Mouse (Mus musculus) myocyte (in vitro differentiated cells): ENCODE results near the gene Plekhg2.

ENCODE experiments used
- CEBPB ChIP-seq: IDR thresholded peaks from 2 replicates; pipeline ENCODE4 v1.6.1; 2011; ENCODE audit warnings: mild to moderate bottlenecking, moderate library complexity; ENCODE audit not compliant: poor library complexity, insufficient read depth, severe bottlenecking
- E2F4 ChIP-seq: IDR thresholded peaks from one replicate; pipeline ENCODE4 v1.6.1; 2011; ENCODE audit warnings: mild to moderate bottlenecking, control low read depth, moderate library complexity; ENCODE audit not compliant: insufficient read depth
- MAX ChIP-seq: IDR thresholded peaks from one replicate; pipeline ENCODE4 v1.6.1; 2011; ENCODE audit warnings: low read depth, mild to moderate bottlenecking, control low read depth
- MYOD1 ChIP-seq, 3 experiments: IDR thresholded peaks; one replicate each; pipeline ENCODE4 v1.6.1; 2011; ENCODE audit warnings: control low read depth in 2 of 3, low read depth in 2 of 3, mild to moderate bottlenecking in 2 of 3, moderate library complexity in 1 of 3; ENCODE audit not compliant: insufficient read length in 2 of 3, control insufficient read depth in 1 of 3
- MYOG ChIP-seq, 3 experiments: IDR thresholded peaks; one replicate each; pipeline ENCODE4 v1.6.1; 2011; ENCODE audit warnings: control low read depth in 2 of 3, low read depth in 2 of 3, mild to moderate bottlenecking in 2 of 3; ENCODE audit not compliant: insufficient read length in 2 of 3, control insufficient read depth in 1 of 3, insufficient read depth in 1 of 3
- POLR2A ChIP-seq: IDR thresholded peaks from one replicate; pipeline ENCODE4 v1.6.1; 2011; ENCODE audit warnings: low read depth, mild to moderate bottlenecking, control low read depth, moderate library complexity; ENCODE audit not compliant: insufficient read length
- POLR2AphosphoS2 ChIP-seq: IDR thresholded peaks from one replicate; pipeline ENCODE4 v1.6.1; 2011; ENCODE audit warnings: low read depth, control low read depth; ENCODE audit not compliant: insufficient read length
- REST ChIP-seq: IDR thresholded peaks from one replicate; pipeline ENCODE4 v1.6.1; 2011; ENCODE audit warnings: mild to moderate bottlenecking, control low read depth, moderate library complexity; ENCODE audit not compliant: insufficient read depth, insufficient read length
- SRF ChIP-seq: IDR thresholded peaks from one replicate; pipeline ENCODE4 v1.6.1; 2011; ENCODE audit warnings: low read depth; ENCODE audit not compliant: control insufficient read depth, insufficient read length
- TCF12 ChIP-seq: IDR thresholded peaks from one replicate; pipeline ENCODE4 v1.6.1; 2011; ENCODE audit warnings: mild to moderate bottlenecking, control low read depth; ENCODE audit not compliant: poor library complexity, insufficient read depth, severe bottlenecking
- TCF3 ChIP-seq: IDR thresholded peaks from one replicate; pipeline ENCODE4 v1.6.1; 2011; ENCODE audit warnings: low read depth, control low read depth; ENCODE audit not compliant: insufficient read length
- USF1 ChIP-seq: IDR thresholded peaks from one replicate; pipeline ENCODE4 v1.6.1; 2011; ENCODE audit warnings: low read depth, mild to moderate bottlenecking, control low read depth, moderate library complexity

GRCm38 (mm10) chr7:28311151-28311925, 61.1 kb downstream of the Plekhg2 start:
- no peak for TF ChIP-seq POLR2A
- TF ChIP-seq REST: no peak
- no peak for TF ChIP-seq MYOD1 (IDR thresholded peaks at IDR 0.05; ENCODE audit: control insufficient read depth in 1 of 3, insufficient read length in 2 of 3, low read depth in 2 of 3)
- no peak for TF ChIP-seq USF1
- no peak for TF ChIP-seq TCF12
- no peak for TF ChIP-seq E2F4
- no peak for TF ChIP-seq MAX
- TF ChIP-seq CEBPB: no peak
- TF ChIP-seq TCF3: no peak
- no peak for TF ChIP-seq SRF
- no peak for TF ChIP-seq POLR2AphosphoS2
- TF ChIP-seq MYOG (IDR thresholded peaks at IDR 0.05; ENCODE audit: control insufficient read depth in 1 of 3, insufficient read depth in 1 of 3, insufficient read length in 2 of 3, low read depth in 2 of 3): no peak
